Mouse (Mus musculus): ENCODE results near the gene Sdhd.

Gene Sdhd

DNA sequence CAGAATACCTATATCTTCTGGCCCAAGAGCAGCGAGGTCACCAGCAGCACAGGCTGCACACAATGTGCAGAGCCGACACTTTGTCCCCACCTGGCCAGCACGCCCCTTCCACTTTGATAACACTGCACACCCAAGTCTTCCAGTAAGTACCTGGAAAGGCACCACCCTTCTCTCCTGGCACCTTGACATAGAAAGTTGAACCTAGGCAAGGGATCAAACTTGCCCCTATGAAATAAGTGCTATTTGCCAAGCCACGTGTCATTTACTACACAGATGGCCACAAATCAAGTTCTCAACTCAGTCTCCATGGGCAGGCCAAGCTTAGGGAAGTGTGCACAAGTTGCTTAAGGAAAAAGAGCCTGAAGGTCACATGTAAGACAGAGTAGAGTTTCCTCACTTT, 16.7 kb downstream of the Sdhd start:
- no peak for DNase-seq (ENCODE audit: low read depth, low spot score)

DNA sequence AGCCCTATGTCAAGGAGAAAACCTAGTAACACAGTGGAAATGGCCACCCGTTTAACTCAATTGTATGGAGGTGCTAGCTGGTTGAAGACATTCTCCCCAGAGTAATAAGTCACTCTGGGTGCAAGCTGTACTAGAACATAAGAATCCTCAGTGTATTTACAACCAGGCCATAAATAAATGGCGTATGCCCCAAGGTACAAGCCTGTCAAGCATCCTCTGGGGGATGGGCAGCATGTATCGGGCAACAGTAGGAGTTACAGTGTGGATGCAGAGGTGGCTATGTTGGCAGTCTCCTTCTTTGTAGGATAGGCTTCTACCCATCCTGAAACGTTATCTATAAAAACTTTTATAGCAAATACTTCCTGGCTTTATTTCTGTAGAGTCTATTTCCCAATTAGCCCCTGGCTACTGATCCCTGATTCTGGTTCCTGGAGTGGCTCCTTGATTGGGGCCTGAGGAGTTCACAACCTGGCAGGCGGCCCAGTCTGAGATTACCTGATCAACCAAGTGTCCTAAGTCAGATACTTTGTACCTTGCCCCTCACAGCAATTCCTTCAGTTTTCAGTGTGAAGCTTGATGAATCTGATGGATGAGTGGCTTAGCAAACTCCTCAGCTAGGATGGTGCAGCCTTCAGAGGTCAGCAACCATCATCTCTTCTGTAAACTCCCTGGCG, 18.3 kb downstream of the Sdhd start:
- no peak for DNase-seq (ENCODE audit: low read depth, low spot score)

DNA sequence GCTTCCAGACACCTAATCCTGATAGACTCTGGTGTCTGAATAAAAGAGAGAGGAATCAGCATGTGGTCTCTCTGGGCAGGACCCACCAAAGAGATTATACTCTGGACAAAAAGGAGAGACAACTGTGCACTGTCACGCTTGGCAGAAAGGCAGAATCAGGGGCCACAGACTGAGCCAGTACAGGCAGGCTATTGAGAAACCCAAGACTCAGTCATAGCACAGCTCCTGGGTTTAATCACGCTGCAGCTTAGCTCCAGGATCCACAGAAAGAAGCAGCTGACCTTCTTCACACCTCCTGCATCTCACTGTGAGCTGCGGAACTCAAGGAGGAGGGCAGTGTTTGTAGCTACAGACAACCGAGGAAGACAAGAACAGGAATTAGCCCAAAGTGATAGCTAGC, 23.2 kb downstream of the Sdhd start:
- DNase-seq (ENCODE audit: low read depth, low spot score): no peak

DNA sequence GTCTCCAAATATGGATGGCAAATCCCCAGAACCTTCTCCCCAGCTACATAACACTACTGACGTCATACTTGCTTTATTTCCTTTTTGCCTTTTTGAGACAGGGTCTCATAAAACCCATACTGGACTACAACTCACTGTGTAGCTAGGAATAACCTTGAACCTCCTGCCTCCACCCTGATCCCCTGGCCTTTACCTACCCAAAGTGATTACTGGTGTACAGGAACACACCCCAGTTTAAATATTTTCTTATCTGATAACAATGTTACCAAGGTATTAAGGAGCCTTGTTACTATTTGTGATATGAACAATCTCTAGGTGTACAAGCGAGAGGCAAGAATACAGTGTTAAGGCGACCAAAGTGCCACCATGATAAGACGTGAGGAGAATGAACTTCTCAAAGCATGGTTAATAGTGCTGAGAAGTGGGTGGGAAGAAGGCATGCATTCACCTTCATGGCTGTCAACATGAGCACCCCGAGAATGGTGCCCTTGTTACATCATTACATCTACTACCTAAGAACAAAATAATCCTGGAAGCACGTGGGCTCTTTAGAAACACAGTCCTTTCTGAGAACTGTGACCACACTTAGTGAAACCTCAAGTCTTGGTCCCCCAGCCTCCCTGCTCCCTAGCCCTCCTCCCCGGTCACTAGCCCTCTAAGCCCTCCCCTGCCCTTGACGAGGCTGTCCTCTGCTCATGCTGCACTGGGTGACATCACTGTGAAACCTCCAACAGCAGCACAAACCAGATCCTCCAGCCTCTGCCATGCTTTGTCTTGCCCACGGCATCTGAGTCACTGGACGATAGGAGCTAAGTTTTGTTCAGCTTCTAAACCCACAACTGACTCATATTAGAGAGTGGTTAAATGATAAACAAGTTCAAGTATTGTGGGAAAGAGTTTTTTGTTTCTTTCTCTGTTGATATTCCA, 33.8 kb downstream of the Sdhd start:
- no peak for DNase-seq (ENCODE audit: low read depth, low spot score)

DNA sequence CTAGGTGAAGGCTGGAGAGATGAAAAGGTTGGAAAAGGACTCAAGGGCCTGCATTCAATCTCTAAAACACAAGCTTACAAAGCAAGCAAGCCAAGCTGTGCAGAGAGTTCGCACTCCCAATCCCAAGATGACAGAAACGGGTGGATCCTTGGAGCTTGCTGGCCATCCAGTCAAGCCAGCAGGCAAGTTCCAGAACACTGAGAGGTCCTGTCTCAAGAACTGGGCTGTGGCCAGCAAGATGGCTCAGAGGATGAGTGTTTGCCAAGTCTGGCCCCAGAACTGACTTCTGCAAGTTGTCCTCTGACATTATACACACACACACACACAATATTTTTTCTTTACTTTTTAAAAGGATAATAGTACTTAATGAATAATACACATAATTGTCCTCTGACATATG, 35.7 kb downstream of the Sdhd start:
- DNase-seq (ENCODE audit: low read depth, low spot score): no peak

DNA sequence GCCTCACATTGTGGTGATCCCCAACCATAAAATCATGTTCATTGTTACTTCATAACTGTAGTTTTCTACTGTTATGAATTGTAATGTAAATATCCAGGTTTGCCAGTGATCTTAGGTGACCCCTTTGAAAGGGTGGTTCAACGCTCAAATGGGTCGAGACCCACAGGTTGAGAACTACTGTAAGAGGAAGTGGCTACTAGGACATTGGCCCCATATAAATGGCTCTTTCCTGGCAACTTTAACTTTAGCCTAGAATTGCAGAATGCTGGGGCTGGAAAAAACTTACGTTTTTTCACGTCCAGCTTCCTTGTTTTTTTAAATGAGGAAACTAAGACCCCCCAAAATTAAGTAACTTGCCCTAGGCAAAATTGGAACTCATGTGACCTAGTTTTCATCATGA, 36.2 kb downstream of the Sdhd start:
- DNase-seq (ENCODE audit: low read depth, low spot score): no peak

DNA sequence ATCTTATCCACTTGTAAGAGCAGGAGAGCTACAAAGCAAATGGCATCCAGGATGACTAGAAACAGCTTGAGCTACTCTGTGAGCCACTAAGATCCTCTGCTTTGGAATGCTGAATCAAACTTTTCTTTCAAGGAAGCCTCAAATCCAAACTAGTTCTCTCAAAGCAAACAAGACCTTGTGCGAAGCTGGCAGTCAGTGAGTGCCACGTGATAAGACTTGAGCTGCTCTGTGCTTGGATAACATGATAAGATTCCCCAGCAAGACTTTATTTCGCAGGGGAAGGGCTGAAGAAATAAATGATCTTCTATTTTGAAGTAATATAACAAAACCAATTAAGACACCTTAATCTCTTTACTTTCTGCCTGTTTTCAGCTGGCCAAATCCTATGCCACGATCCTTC, 37.7 kb downstream of the Sdhd start:
- no peak for DNase-seq (ENCODE audit: low read depth, low spot score)

DNA sequence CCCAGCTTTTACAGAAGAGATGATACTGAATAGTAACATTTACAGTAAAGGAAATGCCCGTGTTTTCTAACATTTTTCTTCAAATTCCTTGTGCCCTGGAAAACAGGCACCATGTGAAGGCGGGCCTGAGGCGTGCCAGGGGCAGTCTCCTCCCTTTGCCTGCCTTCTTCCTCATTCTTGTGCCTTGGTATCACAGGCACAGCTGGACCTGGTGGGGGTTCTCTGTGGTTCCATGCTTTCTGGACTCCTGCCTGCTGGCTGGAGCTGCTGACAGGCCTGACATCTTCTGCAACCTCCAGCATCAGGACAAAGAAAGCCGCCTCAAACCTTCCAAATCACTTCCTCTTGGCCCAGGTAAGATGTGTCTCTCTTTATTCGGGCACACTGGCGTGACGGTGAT, 38.4 kb downstream of the Sdhd start:
- no peak for DNase-seq (ENCODE audit: low read depth, low spot score)

DNA sequence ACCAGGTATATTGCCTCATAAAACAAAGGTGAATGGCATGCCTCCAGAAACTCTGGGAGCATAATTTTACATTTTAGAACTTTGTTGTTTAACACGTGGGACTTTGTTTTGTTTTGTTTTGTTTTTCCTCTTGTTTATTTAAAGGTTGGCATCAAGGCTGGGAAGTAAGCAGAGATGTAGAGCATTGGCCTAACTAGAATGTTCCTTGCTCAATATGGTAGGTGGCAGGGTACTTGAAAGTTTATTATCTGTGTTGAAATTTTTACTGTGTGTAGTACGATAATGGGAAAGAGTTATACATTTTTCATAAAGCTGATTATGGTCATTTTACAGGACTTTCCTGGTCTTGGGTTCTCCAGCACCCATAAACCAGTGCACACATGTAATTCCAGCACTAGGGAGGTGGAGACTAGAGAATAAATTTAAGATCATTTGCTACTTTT, 41.7 kb downstream of the Sdhd start:
- no peak for DNase-seq (ENCODE audit: low read depth, low spot score)

DNA sequence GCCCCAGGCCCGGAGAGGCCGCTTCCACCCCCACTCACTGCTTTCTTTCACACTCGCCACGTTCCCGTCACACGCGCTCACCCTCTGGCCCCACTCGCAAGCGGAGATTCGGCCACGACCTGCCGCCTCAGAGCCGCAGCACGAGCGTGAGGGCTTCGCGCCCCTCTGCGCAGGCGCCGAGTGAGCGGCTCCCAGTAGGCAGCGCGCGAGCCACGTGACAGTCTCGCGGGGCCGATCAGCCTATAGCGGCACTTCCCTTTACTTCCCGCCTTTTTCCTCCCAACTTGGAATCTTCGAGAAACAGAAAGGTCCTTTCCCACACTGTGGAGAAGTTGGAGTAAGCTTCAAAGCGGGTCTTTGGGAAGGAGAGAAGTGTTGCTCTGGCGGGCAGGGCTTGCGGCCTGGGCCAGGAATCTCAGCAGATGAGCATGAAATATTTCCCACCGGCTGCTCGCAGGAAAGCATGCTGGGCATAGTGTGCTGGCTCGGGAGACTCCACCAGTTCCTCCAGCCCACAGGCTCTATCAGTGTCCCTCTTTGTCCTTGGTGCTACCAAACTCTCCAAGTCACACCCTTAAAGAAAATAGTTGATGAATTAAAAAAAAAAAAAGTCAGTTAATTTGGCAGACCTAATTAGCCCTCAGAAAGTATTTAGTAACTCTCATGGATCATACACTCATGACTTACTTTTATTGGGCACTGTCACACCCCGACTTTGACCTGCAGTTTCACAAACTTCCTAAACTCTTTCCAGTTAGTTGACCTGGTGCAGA, 42.3 kb downstream of the Sdhd start, which contains the start of gene Tex12:
TSS of gene Tex12 (minus strand) at position 181 of the 773 bp plus-strand sequence.
- DNase-seq (ENCODE audit: low read depth, low spot score): no peak

DNA sequence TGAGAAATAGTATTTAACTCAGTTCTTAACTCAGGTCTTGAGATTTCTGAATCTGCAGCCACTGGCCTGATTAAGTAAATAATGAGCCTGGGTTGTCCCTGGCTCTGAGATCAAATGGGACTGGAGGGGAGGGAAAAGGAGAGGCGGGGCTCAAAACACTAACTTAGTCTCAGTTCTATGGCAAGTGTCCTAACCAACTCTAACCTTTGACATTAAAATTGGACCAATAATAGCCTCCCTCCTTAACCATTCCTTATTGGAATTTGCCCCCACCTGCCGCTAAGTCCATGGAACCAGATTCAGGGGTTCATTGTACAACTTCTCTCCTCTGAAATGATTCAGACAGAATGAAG, 48.5 kb downstream of the Sdhd start, which contains the start of gene Bco2:
TSS of gene Bco2 (minus strand) at position 88 of the 353 bp plus-strand sequence.
- no peak for DNase-seq (ENCODE audit: low read depth, low spot score)

DNA sequence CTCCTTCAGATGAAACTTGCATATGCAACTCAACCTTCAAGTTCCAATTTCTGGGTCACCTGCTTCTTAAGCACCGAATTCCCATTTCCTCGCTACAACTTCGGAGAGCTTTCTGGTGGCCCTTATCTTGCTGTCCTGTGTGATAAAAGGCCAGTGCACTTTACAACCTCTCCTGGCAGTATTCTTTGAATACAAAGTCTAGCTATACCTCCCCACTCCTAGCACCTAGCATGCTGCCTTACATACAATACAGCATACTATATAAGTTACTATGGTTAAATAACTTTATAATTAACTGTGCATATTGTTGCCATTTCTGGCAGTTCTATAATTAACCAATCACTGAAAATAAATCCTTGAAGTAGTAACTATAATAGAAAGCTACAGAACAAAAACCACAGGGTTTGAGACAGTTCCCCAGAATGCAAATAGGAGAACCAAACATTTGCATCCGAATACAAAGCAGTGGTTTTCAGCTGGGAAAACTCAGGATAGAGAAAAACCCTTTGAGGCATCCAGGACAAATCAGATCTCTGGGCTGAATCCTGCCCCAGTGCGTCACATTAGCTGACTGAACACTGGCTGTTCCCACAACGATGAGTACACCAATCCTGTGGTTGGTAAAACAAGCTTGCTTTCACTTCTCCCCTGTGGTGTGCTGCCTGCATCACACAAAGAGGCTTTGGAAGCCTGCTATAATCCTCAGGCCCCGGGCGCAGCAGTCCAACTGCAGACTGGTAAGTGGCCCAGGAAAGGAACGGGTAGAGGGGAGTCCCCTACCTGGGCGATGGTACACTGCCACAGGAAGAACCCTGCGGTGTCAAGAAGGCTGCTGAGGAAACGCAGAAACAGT, 49.1 kb downstream of the Sdhd start, which contains the start of gene Il18:
TSS of gene Il18 (plus strand) at position 587 of the 853 bp plus-strand sequence.
- peak; percentile 23 for DNase-seq (ENCODE audit: low read depth, low spot score)

DNA sequence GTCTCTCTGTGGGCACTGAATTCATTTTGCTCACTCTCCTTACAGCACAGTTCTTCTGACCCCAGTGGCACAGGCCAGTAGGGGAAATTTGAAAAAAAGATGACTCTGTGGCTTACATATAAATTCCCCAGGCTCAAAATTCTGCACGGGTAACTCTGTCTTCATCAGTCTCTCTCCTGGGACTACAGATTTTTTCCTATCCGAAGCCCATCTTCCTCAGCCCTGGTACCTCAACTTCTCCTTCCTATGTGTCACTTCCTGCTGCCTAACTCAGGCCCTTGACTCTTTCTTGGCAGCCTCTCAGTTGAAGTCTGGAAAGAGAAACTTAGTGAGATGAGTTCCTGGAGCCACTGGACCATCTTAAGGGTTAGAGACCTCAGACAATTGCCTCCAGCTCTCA, 50.1 kb downstream of the Sdhd start:
- DNase-seq (ENCODE audit: low read depth, low spot score): no peak

DNA sequence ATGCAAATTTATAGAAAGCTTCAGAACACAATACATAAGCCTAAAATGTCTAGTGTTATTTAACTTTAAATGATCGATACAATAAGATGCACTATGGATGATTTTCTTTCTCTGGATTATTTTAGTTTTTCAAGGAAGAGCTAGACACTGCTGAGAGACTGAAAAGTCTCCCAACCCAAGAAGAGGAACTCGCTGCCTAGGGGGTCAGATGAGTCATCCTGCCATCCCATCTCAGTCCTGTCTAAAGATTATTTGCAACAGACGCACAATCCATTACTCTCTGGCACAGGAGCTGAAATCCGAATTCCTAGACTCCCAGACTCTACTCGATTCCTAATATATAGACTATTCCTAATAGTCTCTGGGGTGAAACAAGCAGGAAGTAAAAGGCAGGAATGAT, 51.4 kb downstream of the Sdhd start:
- DNase-seq (ENCODE audit: low read depth, low spot score): no peak

DNA sequence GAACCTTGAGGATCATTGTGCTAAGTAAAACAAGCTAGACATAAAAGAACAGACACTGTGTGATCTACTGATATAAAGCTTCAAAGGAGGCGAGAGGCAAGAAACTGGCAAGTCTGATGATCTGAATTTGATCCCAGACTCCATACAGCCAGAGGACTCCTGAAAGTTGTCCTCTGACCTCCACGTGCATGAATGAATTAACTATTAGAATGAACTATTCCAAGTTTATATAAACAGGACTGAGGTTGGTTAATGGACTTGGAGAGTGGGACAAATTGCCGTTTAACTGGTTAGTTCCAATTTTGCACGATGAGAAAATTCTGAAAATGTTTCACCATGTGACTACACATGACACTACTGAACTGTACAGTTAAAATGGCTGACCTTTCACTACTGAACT, 54.7 kb downstream of the Sdhd start:
- DNase-seq (ENCODE audit: low read depth, low spot score): no peak

DNA sequence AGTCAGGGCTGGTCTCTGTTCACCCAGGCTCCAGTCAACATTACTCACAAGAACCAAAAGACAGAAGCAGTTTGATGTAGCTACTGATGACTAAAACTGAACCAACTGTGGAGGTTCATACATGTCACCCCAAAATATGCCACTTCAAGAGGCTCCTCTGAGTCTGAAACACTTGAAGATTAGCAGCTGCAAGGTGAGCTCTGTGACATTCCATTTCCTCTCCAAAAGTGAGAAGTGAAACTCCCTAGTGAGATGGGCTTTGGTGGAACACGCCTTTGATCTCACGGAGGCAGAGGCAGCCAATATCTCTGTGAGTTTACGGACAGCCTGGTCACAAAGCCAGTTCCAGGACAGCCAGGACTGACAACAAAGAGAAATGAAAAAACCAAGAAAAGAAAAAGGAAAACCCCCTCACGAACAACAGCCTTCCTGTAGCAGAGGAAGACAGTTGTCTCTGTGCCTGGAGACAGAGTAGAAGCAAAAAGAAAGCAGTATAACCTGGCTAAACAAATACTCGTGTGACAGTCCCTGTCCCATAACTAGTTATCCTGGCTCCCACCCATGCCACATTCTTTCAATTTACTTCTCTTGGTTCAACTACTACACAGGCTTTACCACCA, 55.6 kb downstream of the Sdhd start:
- DNase-seq (ENCODE audit: low read depth, low spot score): no peak

Data from forelimb bud, embryonic 11.5 days (tissue).